Mouse (Mus musculus): Measurements from ENCODE around the gene Rdh13.
"Not testable (repeated sequence)": the region's sequence is repeated elsewhere in the genome, so short reads cannot be mapped to it uniquely, and the experiment has no call there.

Rdh13 gene

DNA sequence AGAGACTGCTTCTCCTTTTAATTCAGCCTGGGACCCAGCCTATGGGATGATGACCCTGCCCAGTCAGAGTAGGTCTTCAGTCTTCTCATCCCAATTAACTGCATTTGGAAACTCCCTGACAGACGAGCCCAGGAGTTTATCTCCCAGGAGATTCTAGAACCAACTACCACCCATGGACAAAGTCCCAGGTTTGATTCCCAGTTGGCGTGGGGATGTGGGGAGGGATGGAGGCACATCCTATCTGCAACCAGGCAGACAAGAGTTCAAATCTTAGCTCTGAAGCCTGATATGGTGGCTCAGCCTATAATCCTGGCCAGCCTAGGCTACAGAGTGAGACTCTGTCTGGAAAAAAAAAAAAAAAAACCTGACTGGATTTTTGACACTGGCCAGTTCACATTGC is 7.7 kb downstream of the Rdh13 start:
- in situ Hi-C loops (cut with MboI, MseI) = loop anchor here (5.0 kb wide), 1 partner anchor 310 kb away; no protein-coding TSS in a partner anchor

DNA sequence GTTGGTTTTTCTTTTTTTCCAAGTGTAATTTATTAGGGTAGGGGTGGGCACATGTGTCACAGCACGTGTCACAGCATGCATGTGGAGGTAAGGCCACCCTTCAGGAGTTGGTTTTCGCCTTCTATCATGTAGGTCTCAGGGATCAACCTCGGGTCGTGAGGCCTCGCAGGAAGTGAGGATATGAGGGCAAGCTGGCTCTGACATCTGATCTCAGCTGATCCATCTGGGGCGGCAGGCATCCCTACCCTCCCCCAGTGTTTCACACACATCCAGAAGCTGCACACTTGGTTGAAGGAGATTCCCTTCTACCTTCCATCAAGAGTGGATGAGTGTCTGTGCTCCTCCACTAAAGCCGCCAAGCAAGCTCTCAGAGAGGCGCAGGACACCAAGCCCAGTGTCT is 13.4 kb downstream of the Rdh13 start:
- in situ Hi-C loops (cut with MboI, MseI) = loop anchor here (5.0 kb wide), 1 partner anchor 90 kb away; the partner anchor contains the start of gene Tnni3

DNA sequence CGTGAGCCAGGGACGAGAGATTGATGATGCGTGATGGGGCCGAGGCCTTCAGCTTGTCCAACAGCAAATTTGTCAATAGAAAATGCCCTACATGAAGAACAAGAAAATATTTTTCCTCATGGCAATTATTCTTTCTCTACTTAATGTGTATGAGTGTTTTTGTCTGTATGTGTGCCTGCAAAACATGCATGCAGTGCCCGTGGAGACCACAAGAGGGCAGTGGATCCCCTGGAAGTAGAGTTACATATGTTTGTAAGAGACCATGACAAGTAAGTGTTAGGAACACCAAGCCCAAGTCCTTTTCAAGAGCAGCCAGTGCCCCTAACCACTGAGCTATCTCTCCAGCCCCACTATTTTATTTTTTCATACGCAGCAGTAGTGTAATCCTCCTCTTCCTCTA is 13.9 kb downstream of the Rdh13 start:
- in situ Hi-C loops (cut with MboI, MseI) = loop anchor here (5.0 kb wide), 1 partner anchor 91 kb away; the partner anchor contains the start of gene Tnni3

DNA sequence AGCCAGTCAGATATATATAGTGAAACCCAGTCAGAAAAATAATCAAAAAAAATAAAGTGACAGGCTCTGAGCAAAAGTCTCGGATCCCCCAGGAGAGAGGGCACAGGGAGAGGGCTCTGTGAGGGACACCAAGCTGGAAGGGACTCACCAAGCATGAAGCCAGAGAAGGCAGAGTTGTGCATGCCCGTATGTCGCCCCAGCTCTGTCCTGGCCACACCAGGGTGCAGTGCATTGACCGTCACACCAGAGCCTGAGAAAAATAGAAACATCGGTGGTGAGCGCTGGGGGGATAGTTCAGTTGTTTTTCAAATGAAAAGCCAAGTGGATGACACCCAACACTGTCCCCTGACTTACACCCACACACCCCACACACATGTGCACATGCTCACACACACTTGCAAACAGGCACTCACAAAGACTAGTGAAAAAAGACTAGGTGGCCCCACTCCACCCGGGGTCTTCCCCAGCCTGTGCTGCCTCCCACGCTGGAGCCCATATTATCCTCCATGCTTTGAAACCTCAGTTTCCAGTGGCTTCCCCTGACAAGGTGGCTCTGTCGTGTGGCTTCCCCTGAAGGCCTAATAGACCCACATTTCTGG is 15.1 kb downstream of the Rdh13 start:
- in situ Hi-C loops (cut with MboI, MseI) = loop anchor here (5.0 kb wide), 1 partner anchor 92 kb away; the partner anchor contains the start of gene Tnni3

DNA sequence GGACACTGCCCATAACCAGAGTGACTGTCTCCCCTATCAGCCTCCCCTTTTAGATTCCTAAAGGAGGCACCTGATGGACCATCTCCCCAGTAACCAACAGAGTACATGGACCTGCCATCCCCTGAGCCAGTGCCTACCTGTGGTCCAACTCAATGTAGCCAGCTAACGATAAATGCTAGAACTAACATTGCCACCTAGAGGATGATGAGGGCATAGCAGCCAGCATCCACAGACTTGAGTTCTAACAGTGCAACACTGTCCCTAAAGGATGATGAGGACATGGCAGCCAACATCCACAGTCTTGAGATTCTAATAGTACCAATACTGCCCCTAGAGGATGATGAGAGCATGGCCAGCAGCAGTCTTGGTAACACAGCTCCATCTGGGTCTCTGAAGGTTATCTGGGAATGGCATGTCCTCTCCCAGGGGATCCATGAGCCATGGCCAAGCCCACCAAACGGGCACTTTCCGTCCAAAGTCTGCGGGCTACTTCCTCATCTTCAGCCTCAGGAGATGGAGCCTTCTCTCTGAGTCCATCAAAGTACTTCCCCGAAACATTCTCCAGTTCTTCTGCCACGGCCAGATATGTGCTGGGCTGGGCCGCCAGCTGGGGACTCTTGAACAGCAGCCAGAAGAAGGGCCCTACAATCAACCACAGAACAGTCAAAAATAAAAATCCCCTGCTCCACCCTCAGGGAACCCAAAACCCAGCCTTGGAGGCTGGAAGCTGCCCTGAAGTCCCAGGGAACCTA is 18.1 kb downstream of the Rdh13 start:
- in situ Hi-C loops (cut with MboI, MseI) = no loop called here

DNA sequence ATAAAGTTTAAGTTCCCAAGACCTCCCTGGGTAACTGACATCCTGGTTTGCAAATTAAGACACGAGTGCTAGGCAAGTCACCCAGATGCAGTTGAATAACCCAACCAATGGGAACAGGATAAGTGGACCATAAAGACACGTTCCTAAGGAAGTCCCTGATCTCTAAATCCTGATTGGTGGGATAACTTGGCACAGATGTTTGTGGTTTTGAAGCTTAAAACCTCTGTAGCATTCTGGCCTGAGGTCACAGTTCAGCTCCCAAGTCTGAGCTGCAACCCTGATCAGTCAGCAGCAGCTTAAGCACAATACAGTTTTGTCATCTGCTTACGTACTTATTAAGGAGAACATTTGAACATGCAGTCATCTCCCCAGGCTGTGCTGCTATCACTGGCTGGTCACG is 25.2 kb downstream of the Rdh13 start:
- in situ Hi-C loops (cut with MboI, MseI) = no loop called here

DNA sequence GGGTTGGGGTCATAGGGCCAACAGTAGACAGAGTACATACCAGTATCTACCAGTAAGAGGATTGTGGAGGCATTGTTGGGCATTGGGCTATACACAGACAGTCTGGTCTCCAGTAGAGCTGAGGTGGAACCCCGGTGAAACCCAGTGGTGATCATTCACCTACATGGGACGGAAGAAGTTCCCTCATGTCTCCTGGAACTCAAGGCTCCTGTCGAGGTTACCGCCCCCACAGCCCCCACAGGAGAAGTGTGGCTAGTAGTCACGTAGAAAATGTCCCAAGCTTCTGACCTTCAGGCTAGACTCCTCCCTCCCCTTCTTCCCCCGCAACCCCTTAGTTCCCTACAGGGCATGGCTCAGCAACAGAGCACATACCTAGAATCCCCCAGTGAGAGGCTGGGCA is 25.8 kb downstream of the Rdh13 start:
- in situ Hi-C loops (cut with MboI, MseI) = no loop called here

DNA sequence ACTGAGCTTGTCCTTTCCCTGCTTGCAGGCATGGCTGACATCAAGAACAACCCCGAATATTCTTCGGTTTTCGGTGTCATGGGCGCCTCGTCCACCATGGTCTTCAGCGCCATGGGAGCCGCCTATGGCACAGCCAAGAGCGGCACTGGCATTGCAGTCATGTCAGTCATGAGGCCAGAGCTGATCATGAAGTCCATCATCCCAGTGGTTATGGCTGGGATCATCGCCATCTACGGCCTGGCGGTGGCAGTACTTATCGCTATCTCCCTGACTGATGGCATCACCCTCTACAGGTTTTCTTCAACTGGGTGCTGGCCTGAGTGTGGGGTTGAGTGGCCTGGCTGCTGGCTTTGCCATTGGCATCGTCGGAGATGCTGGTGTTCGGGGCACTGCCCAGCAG is 33.0 kb downstream of the Rdh13 start:
- in situ Hi-C loops (cut with MboI, MseI) = not testable (repeated sequence)

DNA sequence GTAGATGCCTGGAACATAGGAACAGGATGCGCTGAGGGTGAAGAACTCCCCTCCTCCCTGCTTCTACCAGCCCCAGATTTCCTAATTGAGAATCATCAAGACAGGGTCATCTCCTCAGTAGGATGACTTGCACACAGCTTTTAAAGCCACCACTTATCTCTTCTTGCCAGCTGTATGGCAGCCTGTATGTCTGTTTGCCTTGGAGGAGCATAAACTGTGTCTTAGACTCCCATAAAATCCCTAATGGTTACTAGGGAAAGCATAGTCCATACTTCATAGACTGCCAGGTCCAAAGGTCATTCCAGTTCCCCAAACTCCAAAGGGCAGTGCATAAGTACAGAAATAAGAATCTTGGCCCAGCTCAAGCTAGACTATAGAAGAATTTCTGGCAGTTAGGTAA is 47.7 kb downstream of the Rdh13 start, which contains the start of gene Gp6:
Gene Gp6 (minus strand): TSS at position 15 of the 400 bp plus-strand sequence.
- in situ Hi-C loops (cut with MboI, MseI) = no loop called here
